Mouse (Mus musculus) NIH3T3 (cell line): ENCODE data around the gene Tdp1.

ENCODE experiments used
- DNase-seq: peaks from one replicate; pipeline ENCODE4 v3.0.0-alpha.2; 2012; ENCODE audit warnings: low read depth

Gene Tdp1

DNA sequence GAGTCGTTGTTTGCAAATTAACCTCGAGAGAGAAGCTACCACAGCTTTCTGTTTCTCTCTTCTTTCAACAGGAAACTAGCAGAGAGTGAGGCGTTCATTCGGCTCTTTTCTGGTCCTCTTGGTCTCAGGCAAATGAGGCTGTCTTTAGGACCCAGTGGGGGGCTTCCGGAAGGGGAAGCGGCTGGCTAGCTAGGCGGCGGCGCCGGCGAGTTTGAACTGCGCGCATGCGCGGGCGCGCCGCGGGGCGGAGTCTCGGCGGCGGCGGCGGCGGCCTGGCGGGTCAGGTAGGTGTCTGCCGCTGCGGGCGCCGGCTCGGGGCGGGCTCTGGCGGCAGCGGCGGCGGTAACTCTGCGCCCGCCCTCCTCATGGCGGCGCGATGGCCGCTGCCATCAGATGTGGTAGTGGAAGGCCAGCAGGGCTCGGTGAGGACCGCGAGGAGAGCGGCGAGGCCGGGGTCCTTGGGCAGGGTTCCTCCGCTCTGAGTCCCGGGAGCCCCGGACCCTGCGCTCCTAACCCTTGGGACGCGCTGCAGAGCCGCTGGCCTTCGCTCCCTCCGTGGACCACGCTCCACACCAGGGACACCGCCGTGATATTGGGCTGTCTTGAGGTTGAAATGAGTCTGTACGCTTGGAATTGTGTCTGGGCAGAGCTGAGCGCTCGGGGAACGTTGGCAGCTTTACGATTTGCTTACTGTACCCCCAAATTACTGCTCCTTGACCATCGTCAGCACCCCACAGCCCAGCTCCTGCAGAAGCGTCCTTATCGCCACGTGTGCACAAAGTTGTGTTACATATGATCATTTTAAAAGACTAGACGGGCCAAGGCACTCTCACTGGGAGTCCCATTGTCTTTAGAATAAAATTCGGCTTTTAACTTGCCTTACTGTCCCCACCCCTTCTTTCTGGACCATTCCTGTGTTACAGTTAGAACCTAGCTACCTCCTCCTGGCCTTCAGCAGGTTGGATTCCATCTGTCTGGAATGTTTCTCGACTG, at the start of gene Tdp1, which contains the start of gene Efcab11:
TSS of gene Tdp1 (plus strand) at position 249 of the 993 bp plus-strand sequence.
TSS of gene Efcab11 (minus strand) at position 171 of the 993 bp plus-strand sequence.
- peak; percentile 98 for DNase-seq

DNA sequence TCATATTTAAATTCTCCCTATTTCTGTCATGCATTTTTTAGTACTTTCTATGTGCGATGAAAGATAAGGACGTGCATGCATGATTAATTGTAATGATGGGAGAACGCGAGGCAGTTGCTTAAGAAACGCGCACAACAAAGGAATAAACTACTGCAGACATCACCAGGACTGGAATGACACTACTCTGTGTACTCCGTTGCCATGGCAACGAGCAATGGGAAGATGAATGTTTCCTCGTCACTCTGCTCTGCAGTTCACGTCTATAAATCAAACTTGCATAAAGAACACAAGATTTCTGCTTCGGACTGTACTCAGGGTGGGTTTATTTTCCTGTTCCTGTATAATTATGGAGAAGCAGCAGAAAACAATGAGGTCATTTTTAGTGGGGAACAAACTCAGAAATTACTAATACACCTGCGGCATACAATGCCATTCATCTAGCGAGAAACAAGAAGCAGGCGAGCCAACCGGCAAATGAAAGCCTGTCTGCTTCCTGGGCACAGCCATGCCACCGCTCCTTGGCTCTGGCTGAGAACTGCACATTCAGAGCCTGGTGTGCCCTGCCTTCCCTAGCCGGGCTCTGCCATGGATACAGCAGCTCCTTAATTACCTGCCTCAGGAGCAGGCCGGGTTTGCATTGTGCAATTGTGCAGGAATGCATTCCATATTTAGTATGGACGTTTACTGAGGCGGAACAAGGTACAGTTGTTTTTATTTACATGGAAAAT, 47.7 kb upstream of the Tdp1 start:
- DNase-seq = peak; percentile 9

DNA sequence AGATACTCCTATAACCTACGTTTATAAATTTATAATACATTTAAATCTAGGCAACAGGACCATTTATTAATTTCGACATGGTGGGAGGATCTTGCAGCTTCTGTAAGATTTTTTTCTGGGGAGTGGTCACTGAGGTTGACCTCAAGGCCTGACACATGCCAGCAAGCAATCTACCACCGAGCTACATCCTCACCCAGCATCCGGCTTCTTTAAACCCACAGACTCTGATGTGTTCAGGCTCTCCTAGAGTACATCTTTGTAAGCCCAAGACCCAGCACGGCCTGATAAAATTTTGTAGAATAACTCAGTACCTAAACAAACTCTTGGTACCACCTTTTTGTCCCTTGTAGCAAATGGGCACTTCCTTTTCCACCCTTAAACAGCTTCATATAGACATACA, 46.8 kb upstream of the Tdp1 start:
- DNase-seq = no peak

DNA sequence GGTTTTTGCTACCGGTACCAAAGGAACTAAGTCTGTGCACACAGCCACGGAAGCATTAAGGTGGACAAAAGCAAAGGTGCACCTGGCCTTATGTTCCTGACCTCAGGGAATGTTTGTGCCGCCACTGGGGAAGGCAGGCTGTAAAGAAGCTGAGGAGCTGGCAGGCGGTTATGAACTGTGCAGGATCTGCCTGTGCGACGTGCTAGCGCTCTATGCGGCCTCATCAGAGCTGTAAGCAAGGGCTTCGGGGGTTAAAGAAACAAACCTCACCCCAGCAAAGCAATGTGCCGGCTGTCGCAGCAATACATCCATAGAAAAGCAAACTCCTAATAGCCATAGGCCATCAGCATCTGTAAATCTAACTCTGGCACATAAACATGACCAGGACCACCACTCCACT, 46.2 kb upstream of the Tdp1 start:
- no peak for DNase-seq

DNA sequence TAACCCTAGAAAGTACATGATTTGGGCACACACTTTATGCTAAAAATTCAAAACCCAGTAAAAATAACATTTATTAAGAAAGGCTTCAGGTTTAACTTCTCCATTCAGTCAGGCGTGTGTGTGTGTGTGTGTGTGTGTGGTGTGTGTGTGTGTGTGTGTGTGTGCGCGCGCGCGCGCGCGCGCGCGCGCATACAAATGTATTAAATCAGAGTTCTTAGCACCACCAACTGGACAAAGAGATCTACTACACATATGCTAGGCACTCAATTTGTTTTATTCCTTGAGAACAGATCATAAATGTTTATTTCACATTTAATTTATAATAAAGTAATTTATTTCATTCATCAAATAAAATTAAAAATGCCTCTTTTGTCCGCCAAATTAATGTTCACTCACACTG, 45.6 kb upstream of the Tdp1 start:
- peak; percentile 73 for DNase-seq

DNA sequence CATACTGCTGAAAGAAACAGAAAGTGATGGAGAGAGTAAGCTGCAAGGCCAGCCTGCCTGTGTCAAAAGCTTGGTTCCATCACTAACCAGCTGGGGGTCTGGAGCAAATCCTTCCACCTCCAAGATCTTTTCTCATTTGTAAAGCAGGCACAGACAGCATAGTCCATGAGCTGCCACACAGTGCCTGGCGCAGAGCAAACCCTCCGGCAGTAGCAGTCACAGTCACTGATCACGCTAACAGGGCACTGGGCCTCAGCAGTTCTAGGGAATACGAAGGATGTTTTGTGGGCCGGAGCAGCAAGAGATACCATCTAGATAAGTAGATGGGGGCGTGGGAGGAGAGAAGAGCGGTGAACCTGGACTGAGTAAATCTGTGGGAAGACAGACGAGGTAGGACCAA, 39.4 kb upstream of the Tdp1 start:
- no peak for DNase-seq

DNA sequence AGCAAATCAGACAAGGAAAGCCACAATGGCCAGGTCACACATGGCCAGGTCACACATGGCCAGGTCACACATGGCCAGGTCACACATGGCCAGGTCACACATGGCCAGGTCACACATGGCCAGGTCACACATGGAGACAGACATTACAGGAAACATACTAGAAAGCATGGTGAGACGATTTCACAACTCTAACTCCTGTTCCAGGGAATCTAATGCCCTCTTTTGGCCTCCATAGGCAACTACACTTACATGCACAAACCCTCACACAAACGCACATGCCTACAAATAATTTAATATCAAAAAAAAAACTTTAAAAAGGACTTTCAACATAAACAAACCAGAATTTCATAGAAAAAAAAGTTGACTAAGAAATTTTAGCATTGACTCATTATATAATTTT, 34.3 kb upstream of the Tdp1 start:
- no peak for DNase-seq

DNA sequence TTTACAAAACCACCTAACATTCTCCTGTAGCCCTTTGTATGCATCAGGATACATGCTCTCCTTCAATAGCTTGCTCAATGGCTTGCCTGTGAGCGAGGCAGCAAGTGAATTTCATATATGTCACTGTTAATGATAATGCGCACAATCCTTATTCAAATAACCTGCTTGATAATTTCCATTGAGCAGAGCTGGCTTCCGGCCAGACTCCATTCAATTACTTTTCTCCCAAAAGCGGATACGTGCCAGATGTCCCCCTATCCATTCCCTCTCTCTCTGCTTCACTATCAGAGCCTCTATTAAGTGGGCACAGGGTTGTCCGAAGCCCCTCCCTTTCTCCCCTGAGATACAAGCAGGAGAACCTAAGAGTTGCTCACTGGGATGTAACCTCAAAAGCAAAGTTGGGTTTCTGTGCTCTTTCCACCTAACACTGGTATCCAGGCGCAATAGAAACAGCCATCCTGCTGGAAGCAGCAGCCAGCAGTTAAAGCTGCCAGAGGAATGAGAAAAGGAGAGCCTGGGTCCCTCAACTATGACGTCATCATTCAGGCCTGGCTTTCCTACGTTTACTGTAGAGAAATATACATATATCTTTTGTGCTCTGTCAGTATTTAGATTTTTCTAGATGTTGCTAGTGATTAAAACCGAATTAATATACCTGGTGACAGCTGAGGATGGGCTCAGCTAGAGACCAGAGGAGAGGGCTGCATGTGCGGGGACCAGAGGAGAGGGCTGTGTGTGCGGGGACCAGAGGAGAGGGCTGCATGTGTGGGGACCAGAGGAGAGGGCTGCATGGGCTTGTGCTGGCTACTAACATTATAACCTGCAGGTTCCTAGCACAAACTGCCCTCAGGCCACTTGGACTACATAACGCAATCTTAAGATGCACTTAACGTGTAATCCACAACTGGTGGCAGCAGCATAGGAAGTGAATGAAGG, 30.7 kb upstream of the Tdp1 start:
- DNase-seq = no peak

DNA sequence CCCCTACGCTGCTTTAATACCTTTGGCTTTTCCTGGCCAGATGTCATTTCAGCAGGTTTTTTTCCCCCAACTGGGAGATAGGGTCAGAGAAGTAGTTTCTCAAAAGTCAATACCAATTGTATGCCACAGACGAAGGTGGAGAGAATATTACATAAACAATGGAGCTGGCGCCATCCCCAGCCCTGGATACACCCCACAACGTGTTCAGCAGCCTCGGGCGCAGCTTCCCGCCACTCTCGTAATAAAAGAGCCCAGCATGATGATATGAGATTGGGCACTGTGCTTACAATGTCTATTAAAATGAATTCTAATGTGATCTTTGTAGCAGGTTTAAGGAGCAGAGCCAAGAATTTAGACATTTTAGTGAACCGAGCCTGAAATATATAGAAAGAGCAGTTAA, 28.3 kb upstream of the Tdp1 start:
- no peak for DNase-seq

DNA sequence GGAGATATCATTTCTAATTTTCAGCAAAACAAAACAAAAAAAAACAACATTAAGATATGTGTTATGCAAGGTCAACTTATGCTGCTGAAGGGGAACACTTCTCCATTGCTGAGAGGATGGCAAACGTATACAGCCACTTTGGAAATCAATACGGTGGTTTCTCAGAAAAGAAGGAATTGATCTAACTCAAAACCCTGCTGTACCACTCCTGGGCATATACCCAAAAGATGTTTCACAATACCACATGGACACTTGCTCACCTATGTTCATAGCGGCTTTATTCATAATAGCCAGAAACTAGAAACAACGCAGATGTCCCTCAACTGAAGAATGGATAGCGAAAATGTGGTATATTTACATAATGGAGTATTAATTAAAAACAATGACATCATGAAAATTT, 25.7 kb upstream of the Tdp1 start:
- DNase-seq = no peak

DNA sequence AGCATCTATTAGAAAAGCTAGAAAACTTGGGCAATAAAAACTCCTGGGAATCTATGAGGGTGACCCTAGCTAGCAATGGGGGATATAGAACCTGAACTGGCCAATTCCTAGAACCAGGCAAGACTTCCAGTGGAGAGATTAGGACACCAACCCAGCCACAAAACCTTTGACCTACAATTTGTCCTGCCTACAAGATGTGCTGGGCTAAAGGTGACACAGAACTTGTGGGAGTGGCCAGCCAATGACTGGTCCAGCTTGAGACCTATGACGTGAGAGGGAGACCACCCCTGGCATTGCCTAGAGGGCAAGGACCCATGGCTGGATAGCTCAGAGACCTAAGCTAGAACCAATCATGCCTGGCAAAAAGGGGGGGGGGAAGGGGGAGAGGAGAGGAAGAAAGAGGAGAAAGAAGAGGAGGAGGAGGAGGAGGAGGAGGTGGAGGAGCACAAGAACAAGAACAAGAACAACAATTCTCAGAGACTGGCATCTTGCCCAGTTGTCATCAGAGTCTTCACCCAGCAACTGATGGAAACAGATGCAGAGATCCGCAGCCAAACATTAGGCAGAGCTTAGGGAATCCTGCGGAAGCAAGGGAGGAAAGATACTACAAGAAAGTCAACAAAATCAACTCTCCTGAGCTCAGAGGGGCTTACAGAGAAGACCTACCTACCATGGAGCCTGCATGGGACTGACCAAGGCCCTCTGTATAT, 24.8 kb upstream of the Tdp1 start:
- DNase-seq = no peak

DNA sequence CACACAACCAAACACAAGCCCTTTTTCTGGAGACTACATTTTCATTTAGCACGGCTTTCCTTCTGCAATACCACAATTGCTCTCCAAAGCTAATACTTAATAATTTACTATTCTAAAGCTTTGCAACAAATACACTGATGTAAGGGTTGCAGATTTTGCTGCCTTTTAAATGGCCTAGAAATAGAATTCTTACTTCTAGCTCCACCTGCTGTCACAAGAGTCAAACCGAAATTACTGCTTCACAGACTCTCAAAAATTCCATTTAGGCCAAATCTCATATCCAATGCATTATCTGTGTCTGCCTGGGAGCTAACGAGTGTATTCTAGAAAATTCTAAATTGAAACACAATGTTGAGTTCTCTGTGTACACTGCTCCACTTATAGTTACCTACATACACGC, 23.3 kb upstream of the Tdp1 start:
- DNase-seq = peak; percentile 18

DNA sequence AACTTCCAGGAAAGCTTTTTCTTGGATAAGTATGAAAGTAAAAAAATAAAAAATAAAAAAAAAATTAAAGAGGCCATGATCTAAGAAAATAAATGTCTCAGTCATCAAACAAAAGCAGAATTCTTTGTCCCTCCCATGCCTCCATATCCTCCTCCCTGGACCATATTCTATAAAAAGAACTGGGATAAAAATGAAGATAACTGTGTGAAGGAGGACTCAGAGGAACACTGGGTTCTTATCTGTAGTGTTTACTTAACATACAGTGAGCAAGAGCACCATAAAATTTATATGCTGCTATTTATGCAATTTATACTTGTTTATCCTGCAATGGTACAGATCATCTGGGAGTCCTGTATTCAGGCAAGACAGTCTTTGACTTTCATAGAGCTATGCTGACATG, 19.7 kb upstream of the Tdp1 start:
- no peak for DNase-seq

DNA sequence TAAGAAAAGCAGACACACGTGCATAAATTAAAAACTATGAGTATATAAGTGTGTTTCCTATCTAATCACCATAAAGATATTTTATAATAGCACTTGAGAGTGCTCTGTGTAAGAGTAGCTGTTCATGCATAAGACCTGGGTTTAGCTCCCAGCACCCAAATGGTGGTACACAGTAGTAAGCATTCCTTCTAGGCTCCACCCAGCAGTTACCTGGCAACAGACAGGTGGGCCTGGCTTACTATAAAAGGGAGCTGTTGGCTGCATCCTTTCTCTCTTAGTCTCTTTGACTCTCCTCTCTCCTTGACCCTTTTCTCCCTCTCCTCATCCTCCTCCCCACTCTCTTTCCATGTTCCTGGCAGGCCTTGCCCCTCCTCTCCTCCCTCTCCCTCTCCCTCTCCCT, 15.5 kb upstream of the Tdp1 start:
- DNase-seq = no peak

DNA sequence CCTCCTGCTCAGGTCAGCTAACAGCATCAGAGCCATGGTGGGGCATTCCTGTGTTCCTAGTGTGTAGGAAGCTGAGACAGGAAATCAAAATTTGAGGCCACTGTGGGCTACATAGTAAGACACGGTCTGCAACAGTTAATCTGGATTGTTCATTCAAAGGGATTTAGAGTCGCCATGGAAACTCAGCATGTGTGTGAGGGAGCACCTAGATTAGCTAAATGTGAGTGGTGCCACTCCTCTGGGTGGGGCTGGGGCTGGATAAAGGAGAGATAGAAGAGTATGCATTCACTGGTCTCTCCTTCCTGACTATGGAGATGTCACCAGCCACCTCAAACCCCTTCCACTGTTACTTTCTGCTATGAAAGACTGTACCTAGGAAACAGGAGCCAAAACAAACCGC, 10.9 kb upstream of the Tdp1 start:
- no peak for DNase-seq

DNA sequence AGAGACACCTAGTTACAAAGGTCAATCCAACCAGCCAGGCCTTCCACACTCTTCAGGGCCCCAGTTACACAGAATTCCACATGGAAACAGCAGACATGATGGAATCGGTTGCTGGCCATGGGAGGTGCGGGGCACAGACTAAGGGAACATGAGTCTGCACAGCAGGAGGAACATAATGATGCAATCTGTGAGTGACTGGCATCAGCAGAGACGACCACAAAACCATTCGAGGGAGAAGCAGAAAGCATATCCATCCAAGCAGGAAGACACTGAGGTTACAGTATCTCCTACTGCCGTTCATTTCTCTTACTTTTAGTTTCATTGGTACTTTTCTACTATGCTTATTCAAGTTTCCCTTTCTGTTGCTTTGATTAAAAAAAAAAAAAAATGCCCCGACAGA, 9.7 kb upstream of the Tdp1 start:
- DNase-seq = peak; percentile 19

DNA sequence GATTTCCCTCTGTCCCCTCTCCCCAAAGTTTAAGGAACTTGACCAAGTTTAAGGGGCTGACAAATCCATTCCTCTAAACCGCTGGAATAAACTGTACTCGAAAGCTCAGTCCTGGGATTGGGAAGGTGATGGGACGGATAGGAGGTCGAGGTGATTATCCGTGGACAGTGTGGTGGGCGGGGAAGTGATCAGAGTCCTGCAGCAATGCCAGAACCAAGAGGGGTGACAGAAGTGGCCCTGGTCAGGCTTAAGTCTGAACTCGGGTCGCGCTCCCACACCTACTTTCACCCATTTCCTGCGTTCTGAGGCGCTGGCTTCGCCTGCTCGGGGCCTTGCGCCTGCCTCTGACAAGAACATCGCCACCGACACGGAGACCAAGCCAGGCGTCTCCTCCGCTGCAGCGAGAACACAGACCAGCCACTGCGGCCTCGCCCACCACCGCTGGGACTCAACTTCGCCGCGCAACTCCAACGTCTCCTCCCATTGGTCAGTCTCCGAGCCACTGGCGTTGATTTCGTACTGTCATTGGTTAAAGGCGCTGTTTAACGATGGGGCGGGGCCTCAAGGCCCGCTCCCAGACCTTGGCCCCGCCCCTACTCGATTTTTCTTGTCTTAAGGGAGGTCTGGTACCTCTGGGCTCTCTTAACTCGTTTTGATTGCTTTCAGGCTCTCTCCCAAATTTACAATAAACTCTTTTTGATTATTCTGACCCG, 1.2 kb upstream of the Tdp1 start:
- peak; percentile 96 for DNase-seq

DNA sequence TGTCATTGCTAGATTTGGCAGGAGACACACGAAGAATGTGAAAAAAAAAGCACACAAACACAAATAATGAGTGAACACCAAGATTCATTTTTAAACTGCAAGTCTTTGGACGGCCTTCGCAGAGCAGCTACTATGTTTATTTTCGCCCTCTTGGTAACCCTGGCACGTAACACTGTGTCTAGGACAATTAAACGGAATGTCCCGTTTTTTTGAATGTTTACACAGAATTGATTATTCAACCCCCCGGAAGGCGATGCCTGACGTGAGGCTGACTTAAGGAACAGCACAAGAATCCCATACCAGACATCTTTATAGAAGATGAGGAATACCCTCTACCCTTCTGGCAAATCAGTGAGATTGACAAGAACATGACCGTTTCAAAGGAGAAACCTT, 608 bp upstream of the Tdp1 start:
- DNase-seq = peak; percentile 40

DNA sequence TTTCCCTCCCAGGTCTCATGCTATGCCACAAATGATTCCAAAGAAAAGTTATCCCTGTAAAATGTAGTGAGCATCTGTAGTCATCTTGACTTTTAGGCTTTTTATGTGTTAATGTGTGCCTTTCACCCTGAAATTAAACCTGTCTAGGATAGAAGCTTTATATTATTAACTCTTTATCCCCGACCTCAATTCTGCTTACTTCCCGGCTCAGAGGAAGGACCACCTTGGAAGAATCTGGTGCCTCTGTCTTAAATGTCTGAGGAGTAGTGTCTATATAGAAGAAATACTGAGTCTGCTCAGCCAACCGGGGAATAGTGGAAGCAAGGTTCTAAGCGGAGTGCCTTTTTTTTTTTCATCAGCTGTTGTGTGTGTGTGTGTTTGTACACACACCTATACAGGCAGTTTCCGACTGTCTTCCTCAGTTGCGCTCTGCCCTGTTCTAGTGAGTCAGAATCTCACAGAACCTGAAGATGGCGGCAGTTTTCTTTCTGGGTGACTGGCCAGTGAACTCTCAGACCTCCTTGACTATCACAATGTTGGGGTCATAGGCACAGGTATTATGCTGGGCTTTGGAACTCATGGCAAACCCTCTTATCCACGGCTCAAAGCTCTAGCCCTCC, 1.1 kb downstream of the Tdp1 start:
- DNase-seq = no peak

DNA sequence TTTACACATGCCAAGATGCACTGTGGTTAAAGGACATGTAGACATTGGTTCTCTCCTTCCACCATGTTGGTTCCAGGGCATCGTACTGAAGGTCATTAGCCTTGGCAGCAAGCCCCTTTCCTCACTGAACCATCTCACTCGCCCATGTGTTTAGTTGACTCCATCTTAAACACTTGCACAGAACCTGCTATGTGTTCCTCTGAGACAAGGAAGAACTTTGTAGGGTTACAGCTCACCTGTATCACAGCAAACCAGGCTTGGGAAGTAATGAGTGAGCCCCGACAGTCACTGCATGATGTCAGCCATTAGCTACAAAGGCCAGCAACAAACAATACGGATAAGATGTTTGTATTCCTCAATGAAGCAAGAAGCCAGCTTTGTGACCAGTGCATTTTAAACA, 13.5 kb downstream of the Tdp1 start:
- DNase-seq = no peak
